Mouse (Mus musculus) liver, embryonic 15.5 days (tissue): ENCODE results near the gene Ccna2. TPM values are rescaled to one million over a fixed set of nuclear protein-coding genes. Genes with fewer than 3 reads are reported as not detected.
"Not testable (repeated sequence)": the region's sequence is repeated elsewhere in the genome, so short reads cannot be mapped to it uniquely, and the experiment has no call there.

Source experiments
- ATAC-seq: fragments of 200-750 bp; cut with Nextera tagmentation; 2 replicates; pipeline ENCODE4 v1.8.0; 2017; ENCODE audit warnings: moderate number of reproducible peaks, mild to moderate bottlenecking, moderate library complexity; ENCODE audit not compliant: insufficient read depth
- H3K27ac ChIP-seq: fragments of 300-500 bp; sonication (generic); replicated peaks from 2 replicates; pipeline ENCODE4 v1.5.1; 2015; ENCODE audit warnings: mild to moderate bottlenecking, inconsistent platforms
- H3K27me3 ChIP-seq: fragments of 300-500 bp; sonication (generic); 2 replicates; pipeline ENCODE4 v1.6.1; 2015; ENCODE audit warnings: mild to moderate bottlenecking, inconsistent platforms
- H3K36me3 ChIP-seq: fragments of 300-500 bp; sonication (generic); replicated peaks from 2 replicates; pipeline ENCODE4 v1.6.1; 2015; ENCODE audit warnings: moderate library complexity, mild to moderate bottlenecking, inconsistent platforms
- H3K4me1 ChIP-seq: fragments of 300-500 bp; sonication (generic); replicated peaks from 2 replicates; pipeline ENCODE4 v1.6.1; 2015; ENCODE audit warnings: inconsistent platforms
- H3K4me2 ChIP-seq: fragments of 300-500 bp; sonication (generic); 2 replicates; pipeline ENCODE4 v1.6.1; 2015; ENCODE audit warnings: moderate library complexity, mild to moderate bottlenecking, inconsistent platforms
- H3K4me3 ChIP-seq: fragments of 300-500 bp; sonication (generic); replicated peaks from 2 replicates; pipeline ENCODE4 v1.5.1; 2015; ENCODE audit warnings: mild to moderate bottlenecking, inconsistent platforms
- H3K9ac ChIP-seq: fragments of 300-500 bp; sonication (generic); 2 replicates; pipeline ENCODE4 v1.6.1; 2015; ENCODE audit warnings: moderate library complexity, mild to moderate bottlenecking, inconsistent platforms
- H3K9me3 ChIP-seq: fragments of 300-500 bp; sonication (generic); replicated peaks from 2 replicates; pipeline ENCODE4 v1.6.1; 2016; ENCODE audit warnings: inconsistent platforms
- WGBS: fragments of 180-500 bp; shearing (Covaris S2); methylation state at CpG from one replicate; pipeline ENCODE4 v1.1.7; 2015; ENCODE audit warnings: mixed read lengths; ENCODE audit not compliant: insufficient replicate concordance; 5-methylcytosine and 5-hydroxymethylcytosine counted together
- polyA plus RNA-seq: library from polyadenylated mRNA; unstranded; fragments of >200 nt; fragmentation: Nextera tagmentation; extraction: Ambion mirVana; gene quantifications from 2 replicates; pipeline ENCODE4 v1.2.1, GENCODE M21; 2015

Gene Ccna2
- 251 and 253 TPM in 2 replicates for polyA plus RNA-seq

DNA sequence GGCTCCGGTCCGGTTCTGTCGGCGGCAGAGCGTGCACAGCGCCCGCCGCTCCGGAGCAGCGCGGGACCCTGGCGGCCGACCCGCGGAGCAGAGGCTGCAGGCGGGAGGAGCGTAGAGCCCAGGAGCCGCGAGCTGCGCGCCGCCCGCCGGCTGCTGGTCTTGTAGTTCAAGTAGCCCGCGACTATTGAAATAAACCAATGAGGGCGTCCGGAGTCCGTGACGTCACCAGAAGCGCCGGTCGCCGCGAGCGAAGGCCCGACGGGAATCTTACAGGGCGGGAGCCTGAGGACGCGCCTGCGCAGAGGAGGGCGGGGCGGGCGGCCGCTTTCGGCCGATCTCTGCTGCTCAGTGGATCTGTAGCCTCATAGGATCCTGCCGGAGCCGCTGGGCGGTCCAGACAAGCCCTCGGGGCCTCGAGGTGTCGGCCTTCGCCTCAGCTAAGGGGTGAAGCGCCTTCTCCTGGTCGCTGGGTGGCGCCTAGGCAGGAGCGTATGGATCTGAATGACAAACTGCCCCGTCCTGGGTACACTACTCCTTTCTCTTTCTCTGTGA lies at the start of gene Ccna2:
Ccna2 (minus strand) TSS at position 324 of the 552 bp plus-strand sequence.
- H3K36me3 ChIP-seq, result peaks cover 38% of the 10 kb centered on the region
- under 1% methylated on average over 60 of the region's 60 CpGs for WGBS
- no peaks in the 10 kb centered on the region for H3K9me3 ChIP-seq
- peak; percentile 98 for ATAC-seq
- H3K4me1 ChIP-seq, result peaks cover 41% of the 10 kb centered on the region
- peak within 1 kb of the TSS; percentile 80 for H3K9ac ChIP-seq
- peak within 1 kb of the TSS; percentile 75 for H3K4me2 ChIP-seq
- peak within 1 kb of the TSS; percentile 89 for H3K4me3 ChIP-seq
- peak within 1 kb of the TSS; percentile 95 for H3K27ac ChIP-seq
- H3K27me3 ChIP-seq, result no peaks in the 10 kb centered on the region

DNA sequence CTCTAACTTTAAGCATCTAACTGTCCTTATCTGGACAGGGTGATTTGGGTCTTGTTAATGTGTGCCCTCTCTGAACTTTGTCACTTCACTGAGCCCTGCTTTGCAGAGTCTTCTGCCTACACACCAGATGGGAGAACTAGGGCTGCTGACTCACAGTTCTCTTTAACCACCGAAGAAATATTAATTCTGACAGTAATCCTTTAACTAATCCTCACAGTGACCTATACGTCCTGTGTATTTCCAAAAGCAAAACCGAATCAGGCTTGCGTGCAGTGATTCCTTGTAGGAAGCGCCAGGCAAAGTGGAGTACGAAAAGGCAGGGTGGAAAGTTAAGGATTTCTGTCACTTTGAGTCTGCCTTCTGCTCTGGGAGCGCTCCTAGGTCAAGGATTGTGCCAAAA lies 46.2 kb upstream of the Ccna2 start:
- no peak overlapping the region for H3K9ac ChIP-seq
- ATAC-seq, result no peak
- no peak overlapping the region for H3K4me3 ChIP-seq
- H3K9me3 ChIP-seq, result no peaks in the 10 kb centered on the region
- peak overlapping the region; percentile 13; the same call in 1 of the 2 replicates for H3K4me2 ChIP-seq
- no peaks in the 10 kb centered on the region for H3K36me3 ChIP-seq
- whole genome bisulfite sequencing, result 56% methylated on average over 7 of the region's 7 CpGs
- no peak overlapping the region for H3K27ac ChIP-seq
- peaks cover 6% of the 10 kb centered on the region for H3K4me1 ChIP-seq
- H3K27me3 ChIP-seq, result no peaks in the 10 kb centered on the region

DNA sequence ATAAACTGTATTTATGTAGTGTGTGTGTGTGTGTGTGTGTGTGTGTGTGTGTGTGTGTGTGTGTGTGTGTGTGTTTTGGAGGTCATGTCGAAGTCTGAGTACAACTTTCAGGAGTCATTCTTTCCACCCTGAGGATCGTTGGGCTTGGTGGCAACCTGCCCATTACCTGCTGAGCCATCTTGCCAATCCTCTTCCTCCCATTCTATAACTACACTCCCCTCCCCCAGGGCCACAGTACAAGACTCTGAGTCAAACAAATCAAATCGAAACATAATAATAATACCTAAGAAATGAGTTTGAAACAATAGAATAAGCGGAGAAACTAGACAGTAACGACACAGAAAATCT lies 41.9 kb upstream of the Ccna2 start:
- Histone ChIP-seq H3K4me3 (no peak overlapping the region), H3K27ac (no peak overlapping the region), H3K4me2 (peak overlapping the region; percentile 93; the same call in 1 of the 2 replicates), H3K9ac (no peak overlapping the region), H3K27me3 (no peaks in the 10 kb centered on the region), H3K36me3 (no peaks in the 10 kb centered on the region), H3K4me1 (peaks cover 16% of the 10 kb centered on the region), H3K9me3 (no peaks in the 10 kb centered on the region)
- no peak for ATAC-seq
- WGBS, result 56% methylated on average over 5 of the region's 5 CpGs

DNA sequence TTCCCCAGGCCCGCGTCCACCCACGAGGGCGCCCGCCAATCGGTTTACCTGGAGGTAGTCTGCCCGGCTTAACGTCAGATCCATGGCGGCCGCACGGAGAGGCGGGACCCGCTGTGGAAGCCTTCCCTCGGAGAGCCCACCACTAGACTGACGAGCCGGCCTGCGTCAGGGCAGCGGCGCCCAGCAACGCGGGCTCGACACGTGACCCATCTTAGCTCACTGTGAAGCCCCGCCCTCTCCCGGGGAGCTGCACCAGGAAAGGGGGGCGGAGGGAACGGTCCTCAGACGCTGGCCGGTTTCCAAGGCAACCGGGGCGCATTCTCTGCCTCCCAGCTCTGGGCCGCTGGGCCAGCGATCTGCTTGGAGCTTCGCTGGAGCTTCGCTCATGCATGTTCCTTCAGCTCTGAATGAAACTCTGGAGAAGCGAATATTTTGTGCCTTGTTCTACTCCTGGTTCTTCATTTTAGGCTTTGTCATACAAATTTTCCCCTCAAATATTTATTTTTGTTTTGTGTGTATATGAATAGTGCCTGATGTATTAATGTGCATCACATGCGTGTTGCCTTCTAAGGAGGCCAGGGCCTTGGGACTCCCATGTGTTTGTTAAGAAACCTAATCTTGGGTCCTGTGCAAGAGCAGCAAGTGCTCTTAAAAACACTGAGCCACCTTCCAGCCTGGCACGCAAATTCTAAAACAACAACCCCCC lies 41.4 kb upstream of the Ccna2 start, which contains the start of gene Bbs7:
Bbs7 (minus strand) TSS at position 276 of the 706 bp plus-strand sequence.
- peak; percentile 94 for ATAC-seq
- 4% methylated on average over 38 of the region's 38 CpGs for WGBS
- no peaks in the 10 kb centered on the region for H3K9me3 ChIP-seq
- peaks cover 16% of the 10 kb centered on the region for H3K4me1 ChIP-seq
- peak within 1 kb of the TSS; percentile 70 for H3K9ac ChIP-seq
- H3K4me3 ChIP-seq, result peak within 1 kb of the TSS; percentile 69
- peak within 1 kb of the TSS; percentile 93 for H3K4me2 ChIP-seq
- 0 out of 2 replicates have a peak within 1 kb of the TSS, but pooled peaks have one; percentile 7 for H3K27ac ChIP-seq
- H3K27me3 ChIP-seq, result no peaks in the 10 kb centered on the region
- no peaks in the 10 kb centered on the region for H3K36me3 ChIP-seq

DNA sequence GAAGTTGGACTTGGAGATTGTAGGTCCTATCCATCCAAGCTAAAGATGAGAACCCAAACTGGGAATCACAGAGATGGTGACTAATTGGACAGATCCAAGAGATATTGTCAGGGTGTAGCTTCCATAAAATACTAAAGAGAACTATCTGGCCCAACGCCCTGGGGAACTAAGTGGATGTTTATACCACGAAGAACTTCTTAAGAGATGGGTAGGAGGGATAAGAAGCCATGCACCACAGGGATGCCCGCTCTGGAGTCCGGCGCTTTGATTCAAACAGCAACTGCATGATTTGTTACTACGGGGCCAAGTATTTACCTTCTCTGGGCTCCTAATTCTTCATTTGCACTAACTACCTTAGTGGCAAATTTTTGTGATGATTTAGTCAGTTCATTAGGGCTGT lies 40.7 kb upstream of the Ccna2 start:
- Histone ChIP-seq H3K36me3 (no peaks in the 10 kb centered on the region), H3K9me3 (no peaks in the 10 kb centered on the region), H3K4me1 (peaks cover 16% of the 10 kb centered on the region), H3K27me3 (no peaks in the 10 kb centered on the region), H3K4me3 (peak overlapping the region; percentile 69), H3K4me2 (peak overlapping the region; percentile 93), H3K9ac (peak overlapping the region; percentile 70), H3K27ac (0 out of 2 replicates have a peak overlapping the region, but pooled peaks have one; percentile 7)
- 21% methylated on average over 6 of the region's 6 CpGs for WGBS
- ATAC-seq, result peak; percentile 30; the same call in 1 of the 2 replicates

DNA sequence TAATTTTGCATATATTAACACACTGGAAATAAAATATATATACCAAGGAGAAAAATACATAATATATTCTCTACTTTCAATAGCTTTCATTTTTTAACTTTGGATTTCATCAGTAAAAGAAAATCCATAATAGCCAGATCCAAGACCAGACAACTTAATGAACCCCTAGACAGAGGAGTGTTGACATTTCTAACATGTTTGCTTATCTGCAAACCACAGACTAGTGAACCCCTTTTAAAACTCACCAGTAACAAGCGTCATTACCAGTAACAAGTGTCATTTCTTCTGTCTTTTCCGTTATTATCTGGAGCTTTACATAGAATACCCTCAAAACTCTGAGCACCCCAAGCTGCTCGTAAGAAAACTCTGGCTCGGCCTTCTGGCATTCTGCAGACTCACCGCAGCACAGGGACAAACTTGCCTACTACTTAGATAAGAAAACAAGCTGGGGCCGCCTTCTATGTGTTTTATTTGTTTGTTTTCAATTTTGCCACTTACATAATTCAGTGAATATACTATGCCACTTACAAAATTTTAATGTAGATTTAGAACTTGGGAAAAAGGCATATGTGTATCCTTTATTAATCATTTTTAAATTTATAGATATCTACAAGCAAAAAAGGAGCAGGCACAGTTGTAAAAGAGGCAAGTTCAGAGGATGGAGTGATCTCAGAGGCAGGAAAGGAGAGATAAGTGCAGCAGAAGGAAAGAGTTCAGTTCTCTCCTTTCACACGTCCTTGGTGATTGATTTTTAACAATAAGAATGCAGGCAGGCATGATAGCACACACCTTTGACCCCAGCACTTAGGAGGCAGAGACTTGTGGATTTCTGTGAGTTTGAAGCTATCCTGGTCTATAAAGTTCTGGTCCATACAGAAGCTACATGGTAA lies 34.2 kb upstream of the Ccna2 start:
- Histone ChIP-seq H3K4me3 (peak overlapping the region; percentile 45), H3K27ac (peak overlapping the region; percentile 92), H3K36me3 (peaks cover 8% of the 10 kb centered on the region), H3K4me1 (peaks cover 13% of the 10 kb centered on the region), H3K9me3 (no peaks in the 10 kb centered on the region), H3K4me2 (peak overlapping the region; percentile 54), H3K27me3 (no peaks in the 10 kb centered on the region), H3K9ac (no peak overlapping the region; the same call in 1 of the 2 replicates)
- 15% methylated on average over 7 of the region's 7 CpGs for WGBS
- ATAC-seq, result peak; percentile 92

DNA sequence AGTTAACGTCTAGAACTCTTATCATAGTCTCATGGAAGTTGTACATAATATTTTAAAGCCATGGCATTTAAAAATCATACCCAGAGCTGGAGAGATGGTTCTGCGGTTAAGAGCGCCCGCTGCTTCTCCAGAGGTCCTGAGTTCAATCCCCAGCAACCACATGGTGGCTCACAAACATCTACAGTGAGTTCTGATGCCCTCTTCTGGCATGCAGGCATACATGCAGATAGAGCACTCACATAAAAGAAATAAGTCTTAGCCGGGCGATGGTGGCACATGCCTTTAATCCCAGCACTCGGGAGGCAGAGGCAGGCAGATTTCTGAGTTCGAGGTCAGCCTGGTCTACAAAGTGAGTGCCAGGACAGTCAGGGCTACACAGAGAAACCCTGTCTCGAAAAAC lies 27.8 kb upstream of the Ccna2 start:
- not testable (repeated sequence) for H3K4me2 ChIP-seq, H3K4me3 ChIP-seq, H3K4me1 ChIP-seq, H3K27ac ChIP-seq, H3K36me3 ChIP-seq, H3K9me3 ChIP-seq, H3K9ac ChIP-seq, ATAC-seq, H3K27me3 ChIP-seq
- 73% methylated on average over 8 of the region's 9 CpGs for WGBS

DNA sequence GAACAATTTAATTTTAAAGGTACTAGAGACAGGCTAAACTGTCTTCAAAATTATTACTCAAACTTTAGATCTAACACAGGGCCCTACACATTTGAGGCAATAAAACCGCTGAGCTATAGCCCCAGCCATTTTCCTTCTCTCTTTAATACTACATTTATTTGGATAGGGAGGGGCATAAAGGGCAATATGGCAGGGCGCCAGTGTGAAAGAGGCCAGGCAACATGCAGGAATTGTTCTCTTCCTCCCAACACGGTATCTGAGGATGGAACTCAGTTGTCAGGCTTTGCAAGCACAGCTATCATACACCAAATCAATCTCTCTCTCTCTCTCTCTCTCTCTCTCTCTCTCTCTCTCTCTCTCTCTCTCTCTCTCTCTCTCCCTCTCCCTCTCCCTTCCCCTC lies 26.9 kb upstream of the Ccna2 start:
- Histone ChIP-seq H3K4me2 (no peak overlapping the region), H3K36me3 (peaks cover 7% of the 10 kb centered on the region), H3K9ac (no peak overlapping the region), H3K27ac (no peak overlapping the region), H3K4me1 (no peaks in the 10 kb centered on the region), H3K27me3 (no peaks in the 10 kb centered on the region), H3K4me3 (no peak overlapping the region), H3K9me3 (no peaks in the 10 kb centered on the region)
- ATAC-seq, result no peak
- WGBS, result 53% methylated on average over 3 of the region's 3 CpGs

DNA sequence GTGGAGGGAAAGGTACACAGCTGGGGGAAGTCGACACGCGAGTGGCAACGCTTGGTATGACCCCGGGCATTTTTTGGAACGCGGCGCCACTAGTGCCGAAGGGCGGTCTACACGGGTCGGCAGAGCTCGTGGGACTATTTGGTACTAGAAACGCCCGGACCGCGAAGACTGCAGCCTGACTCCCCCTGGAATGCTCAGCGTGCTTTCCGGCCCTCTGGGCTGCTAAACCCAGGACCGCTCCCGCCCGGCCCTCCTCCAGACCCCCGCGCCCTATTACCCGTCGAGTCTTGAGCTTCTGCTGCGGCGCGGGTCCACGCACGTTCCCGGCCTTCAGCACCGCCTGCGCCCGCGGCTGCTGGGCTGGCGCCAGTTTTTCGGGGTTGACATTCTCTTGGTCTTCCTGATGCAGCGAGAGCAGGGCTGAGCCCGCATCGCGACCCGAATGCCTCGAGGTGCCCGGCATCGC lies 556 bp downstream of the Ccna2 start:
- ATAC-seq, result peak; percentile 3
- H3K9ac ChIP-seq, result peak overlapping the region; percentile 80
- H3K27ac ChIP-seq, result peak overlapping the region; percentile 90
- no peaks in the 10 kb centered on the region for H3K9me3 ChIP-seq
- peak overlapping the region; percentile 75 for H3K4me2 ChIP-seq
- under 1% methylated on average over 46 of the region's 46 CpGs for WGBS
- peak overlapping the region; percentile 89 for H3K4me3 ChIP-seq
- H3K4me1 ChIP-seq, result peaks cover 46% of the 10 kb centered on the region
- no peaks in the 10 kb centered on the region for H3K27me3 ChIP-seq
- H3K36me3 ChIP-seq, result peaks cover 43% of the 10 kb centered on the region

DNA sequence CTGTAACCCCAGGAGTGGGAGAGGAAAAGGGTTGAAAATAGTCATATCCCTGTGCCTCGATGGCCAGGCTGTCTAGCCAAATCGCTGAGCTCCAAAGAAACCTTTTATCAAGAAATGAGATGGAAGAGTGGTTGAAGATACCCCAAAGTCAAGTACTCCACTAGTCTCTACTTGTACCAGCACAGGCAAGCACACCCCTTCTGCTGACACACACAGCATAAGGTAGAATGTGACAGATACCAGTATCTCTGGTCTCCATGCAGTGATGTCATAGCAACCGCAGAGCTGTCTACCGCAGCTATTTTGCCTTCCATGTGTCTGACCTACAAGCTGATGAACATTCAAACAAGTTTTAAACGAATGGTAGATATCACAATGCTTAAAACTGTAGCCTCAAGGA lies 2.1 kb downstream of the Ccna2 start:
- Histone ChIP-seq H3K27ac (peak overlapping the region; percentile 90), H3K4me2 (peak overlapping the region; percentile 75), H3K4me1 (peaks cover 47% of the 10 kb centered on the region), H3K9me3 (no peaks in the 10 kb centered on the region), H3K36me3 (peaks cover 56% of the 10 kb centered on the region), H3K4me3 (peak overlapping the region; percentile 89), H3K27me3 (no peaks in the 10 kb centered on the region), H3K9ac (peak overlapping the region; percentile 80)
- ATAC-seq, result peak; percentile 56
- 22% methylated on average over 5 of the region's 5 CpGs for WGBS

DNA sequence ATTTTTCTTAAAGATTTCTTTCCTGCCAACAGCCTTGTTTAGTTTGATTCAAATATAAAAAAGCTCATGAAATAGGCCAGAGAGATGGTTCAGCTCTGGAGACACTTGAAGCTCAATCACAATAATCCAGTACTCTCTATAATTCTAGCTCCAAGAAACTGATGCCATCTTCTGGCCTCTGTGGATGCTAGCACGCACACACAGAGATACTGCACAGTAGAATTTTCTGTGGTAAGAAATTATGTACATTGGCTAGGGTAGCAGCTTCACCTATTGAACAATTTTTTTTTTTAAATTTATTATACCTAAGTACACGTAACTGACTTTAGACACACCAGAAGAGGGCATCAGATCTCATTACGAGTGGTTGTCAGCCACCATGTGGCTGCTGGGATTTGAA lies 8.3 kb downstream of the Ccna2 start:
- Histone ChIP-seq H3K9ac (no peak overlapping the region), H3K27me3 (no peaks in the 10 kb centered on the region), H3K27ac (no peak overlapping the region; the same call in 1 of the 2 replicates), H3K9me3 (no peaks in the 10 kb centered on the region), H3K4me3 (no peak overlapping the region), H3K36me3 (peaks cover 87% of the 10 kb centered on the region), H3K4me2 (no peak overlapping the region), H3K4me1 (peaks cover 36% of the 10 kb centered on the region)
- ATAC-seq, result no peak
- 81% methylated on average over 3 of the region's 3 CpGs for WGBS
